Mouse (Mus musculus) lung, adult 2 months (tissue): ENCODE measurements around the gene Cntnap5a.

Experiments
- CTCF ChIP-seq: fragments of 200-500 bp; IDR thresholded peaks from 2 replicates; pipeline ENCODE4 v1.5.1; 2011; ENCODE audit warnings: mild to moderate bottlenecking, low read length, control low read depth; ENCODE audit not compliant: insufficient read depth
- POLR2A ChIP-seq: fragments of 200-500 bp; IDR thresholded peaks from 2 replicates; pipeline ENCODE4 v1.6.1; 2011; ENCODE audit warnings: low read depth, mild to moderate bottlenecking, control low read depth, low read length, borderline replicate concordance; ENCODE audit errors: extremely low read depth

- TF ChIP-seq CTCF (no peak), POLR2A (no peak)
Observed at GRCm38 (mm10) chr1:116125767-116126166, 441.2 kb downstream of the Cntnap5a start.
